Mouse (Mus musculus) WW6 (cell line): ENCODE measurements around the gene Fermt3.

Experiments used
- DNase-seq: peaks from one replicate; pipeline ENCODE4 v3.0.0-alpha.2; 2013; ENCODE audit warnings: low read depth, low spot score

The Fermt3 gene

GRCm38 (mm10) chr19:6972247-6972917 is 46.9 kb downstream of the Fermt3 start:
- DNase-seq, result no peak

- DNase-seq, result no peak
Observed at GRCm38 (mm10) chr19:6971644-6972043, 47.6 kb downstream of the Fermt3 start.

- no peak for DNase-seq
Observed at GRCm38 (mm10) chr19:6970460-6971085, 48.7 kb downstream of the Fermt3 start.

- DNase-seq, result no peak
Observed at GRCm38 (mm10) chr19:6969665-6970381, 49.4 kb downstream of the Fermt3 start.

- DNase-seq, result no peak
Observed at GRCm38 (mm10) chr19:6969291-6969664, 50.0 kb downstream of the Fermt3 start.

- DNase-seq, result no peak
Observed at GRCm38 (mm10) chr19:6968491-6969271, 50.6 kb downstream of the Fermt3 start.

- DNase-seq, result no peak
Observed at GRCm38 (mm10) chr19:6956461-6956860, 62.8 kb downstream of the Fermt3 start.

- DNase-seq, result no peak
Observed at GRCm38 (mm10) chr19:6955424-6955823, 63.8 kb downstream of the Fermt3 start.

- no peak for DNase-seq
Observed at GRCm38 (mm10) chr19:6954046-6954445, 65.2 kb downstream of the Fermt3 start.

GRCm38 (mm10) chr19:6952712-6953037 is 66.6 kb downstream of the Fermt3 start:
- no peak for DNase-seq

- DNase-seq, result no peak
Observed at GRCm38 (mm10) chr19:6951994-6952711, 67.1 kb downstream of the Fermt3 start.

- peak; percentile 72 for DNase-seq
Observed at GRCm38 (mm10) chr19:6951381-6951968, 67.8 kb downstream of the Fermt3 start.

- DNase-seq, result no peak
Observed at GRCm38 (mm10) chr19:6950613-6951153, 68.6 kb downstream of the Fermt3 start.

GRCm38 (mm10) chr19:6949951-6950350 is 69.3 kb downstream of the Fermt3 start:
- DNase-seq, result no peak

GRCm38 (mm10) chr19:6949532-6949931 is 69.7 kb downstream of the Fermt3 start:
- no peak for DNase-seq
